Mouse (Mus musculus) testis, adult 2 months (tissue): ENCODE measurements around the gene Hsp90aa1. TPM values are rescaled to one million over a fixed set of nuclear protein-coding genes. Genes with fewer than 3 reads are reported as not detected.
"Not testable (repeated sequence)": the region's sequence is repeated elsewhere in the genome, so short reads cannot be mapped to it uniquely, and the experiment has no call there.

Experiments used
- H3K27ac ChIP-seq: fragments of 200-500 bp; 2 replicates; pipeline ENCODE4 v1.5.1; 2012; ENCODE audit warnings: low read depth, low read length; ENCODE audit not compliant: control insufficient read depth, insufficient read depth
- H3K27me3 ChIP-seq: fragments of 200-500 bp; 2 replicates; pipeline ENCODE4 v1.6.1; 2012; ENCODE audit warnings: mild to moderate bottlenecking, low read length, moderate library complexity; ENCODE audit not compliant: control insufficient read depth, insufficient read depth
- H3K36me3 ChIP-seq: fragments of 200-500 bp; 2 replicates; pipeline ENCODE4 v1.6.1; 2012; ENCODE audit warnings: mild to moderate bottlenecking, low read length; ENCODE audit not compliant: control insufficient read depth, insufficient read depth
- H3K4me1 ChIP-seq: fragments of 200-500 bp; 2 replicates; pipeline ENCODE4 v1.6.1; 2012; ENCODE audit warnings: low read length; ENCODE audit not compliant: control insufficient read depth, insufficient read depth
- H3K4me3 ChIP-seq: fragments of 200-500 bp; 2 replicates; pipeline ENCODE4 v1.5.1; 2012; ENCODE audit warnings: low read depth, mild to moderate bottlenecking, low read length, moderate library complexity, mixed read lengths; ENCODE audit not compliant: control insufficient read depth
- CTCF ChIP-seq: fragments of 200-500 bp; IDR thresholded peaks from 2 replicates; pipeline ENCODE4 v1.5.1; 2012; ENCODE audit warnings: low read depth, mild to moderate bottlenecking, inconsistent platforms, low read length, moderate library complexity; ENCODE audit not compliant: control insufficient read depth, insufficient read depth, insufficient replicate concordance
- POLR2A ChIP-seq: fragments of 200-500 bp; IDR thresholded peaks from 2 replicates; pipeline ENCODE4 v1.6.1; 2012; ENCODE audit warnings: low read depth, mild to moderate bottlenecking, inconsistent platforms, low read length, moderate library complexity; ENCODE audit not compliant: control insufficient read depth
- polyA plus RNA-seq: library from polyadenylated mRNA; depleted of rRNA; stranded (reverse); fragments of >200 nt; gene quantifications from 2 replicates; pipeline ENCODE4 v1.2.3, GENCODE M21; 2012

The Hsp90aa1 gene
- polyA plus RNA-seq, 1 experiment = 736 TPM

- H3K4me1 ChIP-seq = peaks cover 4% of the 10 kb centered on the region
- no peak overlapping the region for H3K27ac ChIP-seq
- H3K4me3 ChIP-seq = peak overlapping the region; percentile 38
- no peaks in the 10 kb centered on the region for H3K36me3 ChIP-seq
- TF ChIP-seq CTCF = no peak
- no peak for TF ChIP-seq POLR2A
- H3K27me3 ChIP-seq = no peaks in the 10 kb centered on the region
Observed at GRCm38 (mm10) chr12:110706337-110707231, 4.1 kb upstream of the Hsp90aa1 start.

GRCm38 (mm10) chr12:110705419-110705818 lies 2.9 kb upstream of the Hsp90aa1 start:
- not testable (repeated sequence) for H3K36me3 ChIP-seq

GRCm38 (mm10) chr12:110703682-110704081 lies 1.2 kb upstream of the Hsp90aa1 start:
- Histone ChIP-seq H3K4me1 (peaks cover 6% of the 10 kb centered on the region), H3K27me3 (no peaks in the 10 kb centered on the region), H3K36me3 (no peaks in the 10 kb centered on the region), H3K4me3 (no peak overlapping the region), H3K27ac (no peak overlapping the region)
- no peak for TF ChIP-seq POLR2A

More at GRCm38 (mm10) chr12:110705419-110705818, 2.9 kb upstream of the Hsp90aa1 start:
- H3K27me3 ChIP-seq, H3K4me1 ChIP-seq, H3K27ac ChIP-seq, H3K4me3 ChIP-seq: not testable (repeated sequence)

- H3K4me1 ChIP-seq = peaks cover 6% of the 10 kb centered on the region
- no peak overlapping the region for H3K4me3 ChIP-seq
- H3K27ac ChIP-seq = no peak overlapping the region
Observed at GRCm38 (mm10) chr12:110703008-110703471, 512 bp upstream of the Hsp90aa1 start.

GRCm38 (mm10) chr12:110701363-110701762 lies 1.2 kb downstream of the Hsp90aa1 start:
- not testable (repeated sequence) for H3K27me3 ChIP-seq, H3K27ac ChIP-seq, H3K36me3 ChIP-seq, H3K4me1 ChIP-seq, H3K4me3 ChIP-seq

More at GRCm38 (mm10) chr12:110703008-110703471, 512 bp upstream of the Hsp90aa1 start:
- Histone ChIP-seq H3K36me3 (no peaks in the 10 kb centered on the region), H3K27me3 (no peaks in the 10 kb centered on the region)
- TF ChIP-seq CTCF = peak; percentile 82
- no peak for TF ChIP-seq POLR2A

DNA sequence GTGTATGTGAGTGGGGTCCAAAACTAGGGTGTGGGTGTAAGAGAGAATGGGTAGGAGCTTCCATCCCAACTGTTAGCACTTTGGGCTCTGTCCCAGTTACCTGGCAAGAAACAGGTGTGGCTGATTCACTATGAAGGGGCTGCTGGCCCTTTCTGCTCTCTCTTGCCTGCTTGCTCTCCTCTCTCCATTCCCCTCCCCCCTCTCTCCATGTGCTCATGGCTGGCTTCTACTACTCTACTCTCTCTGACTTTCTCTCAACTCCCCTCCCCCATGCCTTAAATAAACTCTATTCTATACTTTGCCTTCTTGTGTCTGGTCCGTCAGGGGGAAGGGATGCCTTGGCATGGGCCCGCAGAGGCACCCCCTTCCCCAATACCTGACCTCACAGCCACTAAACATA lies 1.8 kb downstream of the Hsp90aa1 start:
- H3K27me3 ChIP-seq = no peaks in the 10 kb centered on the region
- no peak overlapping the region for H3K4me3 ChIP-seq
- H3K36me3 ChIP-seq = no peaks in the 10 kb centered on the region
- H3K27ac ChIP-seq = no peak overlapping the region
- TF ChIP-seq POLR2A = no peak
- TF ChIP-seq CTCF = no peak
- H3K4me1 ChIP-seq = peaks cover 5% of the 10 kb centered on the region

DNA sequence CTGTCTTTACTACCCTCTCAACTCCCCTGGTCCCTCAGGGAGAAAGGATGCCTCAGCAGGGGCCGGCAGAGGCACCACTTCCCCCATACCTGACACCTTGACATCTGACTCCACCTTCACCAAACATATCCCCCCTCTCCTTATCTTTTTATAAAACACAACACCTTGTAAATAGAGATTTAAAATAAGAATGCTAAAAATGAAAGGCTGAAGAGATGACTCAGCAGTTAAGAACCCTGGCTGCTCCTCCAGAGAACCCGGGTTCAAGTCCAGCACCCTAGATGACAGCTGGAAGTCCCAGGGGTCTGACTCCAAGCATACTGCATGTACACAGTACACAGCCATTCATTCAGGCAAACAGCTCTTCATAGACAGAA lies 3.4 kb downstream of the Hsp90aa1 start:
- TF ChIP-seq CTCF (no peak), POLR2A (no peak)
- Histone ChIP-seq H3K27me3 (no peaks in the 10 kb centered on the region), H3K27ac (no peak overlapping the region), H3K4me1 (peaks cover 5% of the 10 kb centered on the region), H3K4me3 (no peak overlapping the region), H3K36me3 (peaks cover 4% of the 10 kb centered on the region)

DNA sequence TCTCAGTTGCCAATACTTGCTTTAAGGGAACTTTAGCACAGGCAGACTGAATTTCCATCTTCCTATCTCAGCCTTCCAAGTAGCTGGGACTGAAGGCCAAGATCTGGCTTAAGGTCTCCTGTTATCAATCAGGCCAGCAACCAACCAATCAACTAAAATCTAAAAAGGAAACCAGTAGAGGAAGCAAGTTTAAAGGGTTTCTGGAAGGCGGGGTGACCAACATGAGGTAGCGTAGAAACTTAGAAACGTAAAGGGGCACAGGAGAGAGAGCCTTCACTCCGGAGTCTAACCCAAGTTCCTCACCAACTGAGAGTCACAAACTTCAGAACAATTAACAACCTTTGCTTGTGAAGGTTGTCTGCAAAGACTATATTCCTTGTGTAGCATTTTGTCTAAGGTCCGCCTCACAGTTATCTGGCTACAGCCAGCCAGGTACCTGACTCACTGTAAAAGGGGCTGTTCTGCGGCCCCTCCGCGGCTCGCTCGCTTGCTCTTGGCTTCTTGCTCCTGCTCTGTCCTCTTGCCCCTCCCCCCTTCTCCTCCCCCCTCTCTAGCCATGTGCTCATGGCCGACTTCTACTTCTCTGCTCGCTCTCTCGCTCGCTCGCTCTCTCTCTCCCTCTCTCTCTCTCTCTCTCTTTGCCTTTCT lies 3.9 kb downstream of the Hsp90aa1 start:
- H3K36me3 ChIP-seq = peaks cover 4% of the 10 kb centered on the region
- peaks cover 5% of the 10 kb centered on the region for H3K4me1 ChIP-seq
- H3K4me3 ChIP-seq = no peak overlapping the region
- H3K27me3 ChIP-seq = no peaks in the 10 kb centered on the region
- TF ChIP-seq POLR2A (no peak), CTCF (no peak)
- H3K27ac ChIP-seq = no peak overlapping the region
